8 mouse cellular contexts compared by ENCODE assay signal in genomic region chr9:62839172-62839770, GRCm38 (mm10). TPM values are rescaled to one million over a fixed set of nuclear protein-coding genes. Genes with fewer than 3 reads are reported as not detected.
DNase-seq lines count a peak whose midpoint lies in the region; ATAC-seq and TF ChIP-seq lines count a peak whose summit lies in the region.

No protein-coding gene starts in this region.

- no peak for TF ChIP-seq POLR2A in bone marrow, adult 2 months (IDR thresholded peaks at IDR 0.05; ENCODE audit: borderline replicate concordance, control insufficient read depth, low read depth, low read length)

- peak; percentile 95 for DNase-seq in heart, adult 11 months
- no peak for DNase-seq in heart, postnatal 4 days
- DNase-seq in kidney, postnatal 36 days, result peak; percentile 54 to 57
- DNase-seq in adipocyte (ENCODE audit: low spot score), result no peak
- DNase-seq in spleen, postnatal 14 days (ENCODE audit: low spot score in 2 of 2), result no peak

- H3K9me3 ChIP-seq in forebrain, embryonic 15.5 days, result no peaks in the 10 kb centered on the region
- H3K9me3 ChIP-seq in midbrain, embryonic 15.5 days, result no peaks in the 10 kb centered on the region

- WGBS in bone marrow, adult 2 months, result 5% methylated on average over 14 of the region's 14 CpGs
- WGBS in forebrain, embryonic 15.5 days, result 16% methylated on average over 14 of the region's 14 CpGs
- 14% methylated on average over 14 of the region's 14 CpGs for WGBS in midbrain, embryonic 15.5 days

- H3K4me2 ChIP-seq in forebrain, embryonic 15.5 days (replicated peaks), result peak overlapping the region; percentile 85
- peak overlapping the region; percentile 78 for H3K4me2 ChIP-seq in midbrain, embryonic 15.5 days

- no peak for TF ChIP-seq CTCF in bone marrow, adult 2 months (IDR thresholded peaks at IDR 0.05; ENCODE audit: control insufficient read depth, insufficient read depth, low read length)

- peak overlapping the region; percentile 80 for H3K9ac ChIP-seq in forebrain, embryonic 15.5 days (replicated peaks)
- H3K9ac ChIP-seq in midbrain, embryonic 15.5 days, result peak overlapping the region; percentile 83

- H3K27ac ChIP-seq in bone marrow, adult 2 months (ENCODE audit: control insufficient read depth, insufficient read depth, low read depth, low read length, poor library complexity), result peak overlapping the region; percentile 46; the same call in 1 of the 2 replicates
- H3K27ac ChIP-seq in forebrain, embryonic 15.5 days (replicated peaks), result peak overlapping the region; percentile 76; the same call in 1 of the 2 replicates
- peak overlapping the region; percentile 76 for H3K27ac ChIP-seq in midbrain, embryonic 15.5 days

- peak overlapping the region; percentile 69 for H3K4me3 ChIP-seq in bone marrow, adult 2 months (replicated peaks; ENCODE audit: control insufficient read depth, low read depth, low read length)
- H3K4me3 ChIP-seq in forebrain, embryonic 15.5 days, result peak overlapping the region; percentile 62
- H3K4me3 ChIP-seq in midbrain, embryonic 15.5 days, result peak overlapping the region; percentile 72

- peak; percentile 11; the same call in 1 of the 2 replicates for ATAC-seq in forebrain, embryonic 15.5 days (replicated peaks)
- ATAC-seq in midbrain, embryonic 15.5 days (replicated peaks), result peak; percentile 32; the same call in 1 of the 2 replicates

- no peaks in the 10 kb centered on the region; the same call in 1 of the 2 replicates for H3K4me1 ChIP-seq in bone marrow, adult 2 months (ENCODE audit: control insufficient read depth, insufficient read depth, low read length)
- H3K4me1 ChIP-seq in forebrain, embryonic 15.5 days, result peaks cover 14% of the 10 kb centered on the region
- peaks cover 15% of the 10 kb centered on the region for H3K4me1 ChIP-seq in midbrain, embryonic 15.5 days

- no peaks in the 10 kb centered on the region for H3K36me3 ChIP-seq in forebrain, embryonic 15.5 days
- no peaks in the 10 kb centered on the region for H3K36me3 ChIP-seq in midbrain, embryonic 15.5 days (replicated peaks)

- no peaks in the 10 kb centered on the region for H3K27me3 ChIP-seq in forebrain, embryonic 15.5 days
- H3K27me3 ChIP-seq in midbrain, embryonic 15.5 days (replicated peaks), result no peaks in the 10 kb centered on the region

RNA-seq across cellular contexts. Expression of gene Cln6, which starts 0.7 kb away (rescaled TPM):
- 10 to 100 TPM; 25.1 to 31.4 TPM for total RNA-seq in heart, postnatal 4 days (2021)
- 31.7 and 33.3 TPM in 2 replicates for polyA plus RNA-seq in bone marrow, adult 2 months (2011; ENCODE audit: insufficient read depth, insufficient read length, low replicate concordance, missing spikeins)
- 5.4 and 5.9 TPM in 2 replicates for polyA plus RNA-seq in forebrain, embryonic 15.5 days (2015; fragmentation: Nextera tagmentation; extraction: Ambion mirVana)
- polyA plus RNA-seq in midbrain, embryonic 15.5 days (2015; fragmentation: Nextera tagmentation; extraction: Ambion mirVana), result 5.9 and 6.2 TPM in 2 replicates

RNA-seq across cellular contexts. Expression of gene Calml4, which starts 18.6 kb away (rescaled TPM):
- 1 to 10 TPM; 2.4 to 2.6 TPM for total RNA-seq in heart, postnatal 4 days (2021)
- 3.6 and 12.6 TPM in 2 replicates for polyA plus RNA-seq in bone marrow, adult 2 months (2011; ENCODE audit: insufficient read depth, insufficient read length, low replicate concordance, missing spikeins)
- polyA plus RNA-seq in forebrain, embryonic 15.5 days (2015; fragmentation: Nextera tagmentation; extraction: Ambion mirVana), result 6.3 and 12.5 TPM in 2 replicates
- polyA plus RNA-seq in midbrain, embryonic 15.5 days (2015; fragmentation: Nextera tagmentation; extraction: Ambion mirVana), result 9.4 and 11.7 TPM in 2 replicates

RNA-seq across cellular contexts. Expression of gene Fem1b, which starts 27.5 kb away (rescaled TPM):
- total RNA-seq in heart, postnatal 4 days (2021), result 10 to 100 TPM; 40.3 to 41.6 TPM
- polyA plus RNA-seq in bone marrow, adult 2 months (2011; ENCODE audit: insufficient read depth, insufficient read length, low replicate concordance, missing spikeins), result 10.1 and 20.0 TPM in 2 replicates
- polyA plus RNA-seq in forebrain, embryonic 15.5 days (2015; fragmentation: Nextera tagmentation; extraction: Ambion mirVana), result 44.1 and 49.0 TPM in 2 replicates
- 64.6 and 67.0 TPM in 2 replicates for polyA plus RNA-seq in midbrain, embryonic 15.5 days (2015; fragmentation: Nextera tagmentation; extraction: Ambion mirVana)

Comparison
In these comparisons a context has a peak if more than half of its experiments do, and no peak if none do; other contexts are left out.
1. DNase-seq: peak in heart, adult 11 months (single experiment) and kidney, postnatal 36 days (2 of 2); none in heart, postnatal 4 days (single experiment), adipocyte (single experiment) and spleen, postnatal 14 days (0 of 2).
2. Peak in every context shown above with its lines, with median percentiles within 50 percentile points of each other: H3K27ac ChIP-seq and H3K4me3 ChIP-seq.